Mouse (Mus musculus) lung, postnatal 25 days (tissue): ENCODE measurements around the gene Tbc1d17.

Source experiments
- DNase-seq: peaks from one replicate; pipeline ENCODE4 v3.0.0; 2022; ENCODE audit warnings: low spot score

The Tbc1d17 gene

GRCm38 (mm10) chr7:44868919-44869696 lies 20.2 kb upstream of the Tbc1d17 start:
- peak; percentile 68 for DNase-seq

DNA sequence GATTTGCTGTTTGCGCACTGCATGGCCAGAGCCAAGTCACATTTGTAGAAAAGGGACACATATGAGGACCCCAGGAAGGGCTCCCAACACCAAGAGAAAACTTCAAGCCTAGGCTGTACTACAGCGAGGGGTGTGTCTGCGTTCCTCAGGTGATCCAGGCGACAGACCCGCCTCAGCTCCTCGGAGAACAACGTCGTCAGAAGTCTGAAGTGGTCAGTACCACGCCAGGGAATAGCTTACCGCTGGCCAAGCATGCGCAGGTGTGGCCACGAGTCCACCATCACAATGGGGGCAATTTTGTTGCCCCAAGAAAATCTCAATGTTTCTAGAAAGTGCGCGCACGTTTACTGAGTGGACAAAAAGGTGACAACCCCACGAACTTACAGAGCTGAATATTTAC lies 19.6 kb upstream of the Tbc1d17 start:
- DNase-seq = peak; percentile 84

- no peak for DNase-seq
These were observed 18.9 kb upstream of the Tbc1d17 start for GRCm38 (mm10) chr7:44867802-44868201.

GRCm38 (mm10) chr7:44867010-44867702 lies 18.3 kb upstream of the Tbc1d17 start:
- no peak for DNase-seq

DNA sequence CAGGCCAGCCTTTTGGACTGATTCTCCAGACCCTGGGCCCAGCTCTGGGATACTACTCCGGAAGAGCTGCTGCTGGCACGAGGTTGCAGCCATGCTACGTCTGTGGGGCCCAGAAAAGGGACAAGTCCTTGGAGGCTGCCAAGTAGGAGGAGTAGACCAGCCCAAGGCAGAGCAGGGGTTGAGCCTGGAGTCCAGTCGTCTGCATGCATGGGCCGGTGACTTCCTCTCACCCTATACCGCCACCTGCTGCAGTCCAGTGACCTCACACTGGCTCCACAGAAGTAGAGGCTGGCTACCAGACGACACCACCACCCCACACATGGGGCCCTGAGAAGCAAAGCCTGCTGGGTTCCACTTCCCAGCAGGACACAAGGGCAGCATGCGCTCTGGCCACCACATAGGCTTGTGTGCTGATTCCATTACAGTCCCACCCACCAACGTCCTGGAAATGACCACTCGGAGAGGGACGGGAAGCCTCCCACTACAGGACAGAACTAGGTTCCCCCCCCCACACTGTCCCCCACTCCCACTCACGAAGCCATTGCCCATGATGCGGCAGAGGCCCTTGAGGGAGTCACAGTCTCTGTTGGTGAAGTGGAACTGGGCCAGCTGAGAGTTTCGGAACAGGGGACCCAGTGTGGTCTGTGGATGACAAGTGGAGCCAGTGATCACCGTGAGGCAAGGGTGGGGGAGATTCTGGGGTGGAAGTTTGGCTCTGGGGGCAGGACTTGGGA lies 17.6 kb upstream of the Tbc1d17 start:
- peak; percentile 64 for DNase-seq

GRCm38 (mm10) chr7:44864595-44865542 lies 16.0 kb upstream of the Tbc1d17 start:
- DNase-seq = no peak

DNA sequence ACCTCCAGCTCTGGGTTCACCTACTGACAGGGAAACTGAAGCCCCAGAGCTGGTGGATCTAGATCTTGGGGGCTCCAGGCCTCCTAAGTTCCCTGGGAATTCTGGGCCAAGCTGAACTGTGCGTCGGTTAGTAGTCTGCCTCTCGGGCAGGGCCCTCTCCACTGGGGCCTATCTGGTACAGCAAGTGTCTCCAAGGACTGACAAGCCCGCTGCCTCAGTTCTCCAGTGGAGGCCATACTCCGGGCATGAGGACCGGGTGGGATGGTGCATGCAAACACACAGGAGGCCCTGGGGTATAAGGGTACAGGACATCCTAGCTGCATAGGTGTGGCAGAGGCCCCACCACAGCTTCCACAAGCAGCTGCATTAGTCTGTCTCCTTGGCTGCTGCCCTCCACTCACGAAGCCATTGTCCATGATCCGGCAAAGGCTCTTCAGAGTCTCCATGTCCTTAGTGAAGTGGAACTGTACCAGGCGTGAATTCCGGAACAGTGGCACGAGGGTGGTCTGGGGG lies 15.2 kb upstream of the Tbc1d17 start:
- DNase-seq = no peak

- DNase-seq = no peak
These were observed 14.3 kb upstream of the Tbc1d17 start for GRCm38 (mm10) chr7:44863210-44863609.

- no peak for DNase-seq
These were observed 13.6 kb upstream of the Tbc1d17 start for GRCm38 (mm10) chr7:44862434-44862833.

DNA sequence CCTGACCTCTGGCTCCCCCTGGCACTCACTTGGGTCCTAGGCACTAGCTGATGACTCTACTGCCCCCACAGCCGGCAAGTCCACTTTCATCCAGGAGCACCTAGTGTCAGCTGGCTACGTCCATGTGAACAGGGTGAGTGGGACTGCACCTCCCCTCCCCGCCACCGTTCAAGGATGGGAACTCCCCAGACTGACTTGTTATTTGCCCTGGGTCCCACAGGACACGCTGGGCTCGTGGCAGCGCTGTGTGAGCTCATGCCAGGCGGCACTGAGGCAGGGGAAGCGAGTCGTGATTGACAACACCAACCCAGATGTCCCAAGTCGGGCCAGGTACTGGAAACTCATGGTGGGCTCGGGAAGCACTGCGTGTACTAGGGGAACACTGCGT lies 12.5 kb upstream of the Tbc1d17 start:
- DNase-seq = no peak

DNA sequence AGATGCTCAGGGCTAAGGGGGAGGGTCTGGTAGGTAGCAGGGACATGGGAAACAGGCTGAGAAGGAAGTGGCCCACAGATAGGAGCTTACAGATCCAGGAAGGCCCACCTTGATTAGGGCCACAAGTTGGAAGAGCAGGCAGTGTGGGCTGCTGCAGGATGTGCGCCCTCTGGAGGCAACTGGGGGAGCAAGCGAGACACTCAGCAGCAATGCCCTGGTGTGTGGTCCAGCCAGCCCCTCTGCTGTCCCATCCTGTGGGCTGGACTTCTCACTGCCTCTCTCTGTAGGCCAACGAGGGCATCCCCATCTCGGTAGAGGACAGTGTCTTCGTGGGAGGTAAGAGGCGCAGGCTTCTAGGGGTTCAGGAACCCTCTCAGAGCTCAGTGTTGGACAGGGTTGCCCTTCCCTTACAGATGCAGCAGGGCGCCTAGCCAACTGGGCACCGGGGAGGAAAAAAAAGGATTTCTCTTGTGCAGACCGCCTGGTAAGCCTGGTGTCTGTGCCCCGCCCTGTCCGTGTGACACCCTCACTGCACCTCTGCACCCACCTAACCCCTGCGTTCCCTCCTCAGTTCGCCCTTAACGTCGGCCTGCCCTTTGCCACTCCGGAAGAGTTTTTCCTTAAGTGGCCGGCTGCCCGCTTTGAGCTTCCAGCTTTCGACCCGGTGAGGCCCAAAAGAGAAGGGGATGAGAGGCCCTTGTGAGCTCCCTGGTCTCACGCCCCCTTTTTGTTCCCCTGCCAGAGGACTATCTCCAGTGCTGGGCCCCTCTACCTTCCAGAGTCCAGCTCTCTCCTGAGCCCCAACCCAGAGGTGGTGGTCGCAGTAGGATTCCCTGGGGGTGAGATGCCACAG lies 11.9 kb upstream of the Tbc1d17 start:
- DNase-seq = peak; percentile 60

- no peak for DNase-seq
These were observed 11.0 kb upstream of the Tbc1d17 start for GRCm38 (mm10) chr7:44859896-44860295.

DNA sequence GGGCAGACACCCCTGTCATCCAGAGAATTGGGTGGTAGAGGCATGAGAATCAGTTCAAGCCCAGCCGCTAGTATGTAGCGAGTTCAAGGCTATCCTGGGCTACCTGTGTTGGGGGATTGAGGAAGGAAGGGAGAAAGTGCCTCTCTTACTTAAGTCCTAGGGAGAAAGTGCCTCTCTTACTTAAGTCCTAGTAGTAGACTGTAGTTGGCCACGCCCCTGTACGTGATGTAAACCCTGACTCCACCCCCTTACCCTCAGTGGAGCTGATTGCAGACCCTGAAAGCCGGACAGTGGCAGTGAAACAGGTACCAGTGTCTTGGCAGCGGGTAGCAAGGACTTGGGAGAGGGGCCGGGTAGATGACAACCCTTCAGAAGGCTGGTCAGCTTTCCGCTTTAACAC lies 9.0 kb upstream of the Tbc1d17 start:
- DNase-seq = no peak

GRCm38 (mm10) chr7:44857042-44857552 lies 8.2 kb upstream of the Tbc1d17 start, which contains the start of gene Pnkp:
Gene Pnkp, plus strand, starts transcription at chr7:44857139.
- DNase-seq = peak; percentile 84

- DNase-seq = no peak
These were observed 7.5 kb upstream of the Tbc1d17 start for GRCm38 (mm10) chr7:44856265-44856916.

- no peak for DNase-seq
These were observed 6.2 kb upstream of the Tbc1d17 start for GRCm38 (mm10) chr7:44855036-44855435.

DNA sequence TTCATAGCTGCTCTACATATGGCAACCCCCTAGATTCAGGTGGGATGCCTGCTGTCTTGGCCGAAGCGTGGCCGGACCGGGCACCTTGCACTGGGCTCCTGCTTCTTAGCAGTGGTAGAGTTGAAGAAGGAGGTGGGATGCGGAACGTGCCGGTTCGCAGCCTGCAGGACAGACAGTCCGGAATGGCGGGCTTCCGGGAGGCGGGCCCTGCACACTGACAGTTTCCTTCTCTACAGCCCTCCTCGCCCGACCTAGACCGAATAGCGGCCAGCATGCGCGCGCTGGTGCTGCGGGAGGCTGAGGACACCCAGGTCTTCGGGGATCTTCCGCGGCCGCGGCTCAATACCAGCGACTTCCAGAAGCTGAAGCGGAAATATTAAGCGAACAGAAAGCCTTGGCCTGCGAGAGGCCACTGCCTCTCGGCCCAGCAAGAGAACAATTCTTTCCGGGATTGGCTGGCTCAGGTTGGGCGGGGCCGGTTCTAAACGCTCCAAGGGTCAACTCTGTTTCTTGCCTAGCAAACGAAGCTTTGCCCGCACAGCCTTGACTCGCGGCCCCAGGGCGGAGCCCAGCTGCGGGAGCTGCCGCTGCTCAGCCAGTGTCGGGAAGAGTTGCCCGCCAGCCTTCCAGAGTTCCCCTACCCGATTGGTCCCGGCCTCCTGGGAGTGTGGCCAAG lies 5.6 kb upstream of the Tbc1d17 start:
- peak; percentile 90 for DNase-seq

GRCm38 (mm10) chr7:44853596-44854355 lies 4.9 kb upstream of the Tbc1d17 start:
- no peak for DNase-seq
